Mouse (Mus musculus): ENCODE results near the gene Tmem131. TPM values are rescaled to one million over a fixed set of nuclear protein-coding genes. Genes with fewer than 3 reads are reported as not detected.

The Tmem131 gene
- polyA plus RNA-seq, 1 experiment: 77.7 TPM

- H3K27ac ChIP-seq (ENCODE audit: insufficient read depth, low read length): no peak overlapping the region
- H3K4me3 ChIP-seq (ENCODE audit: low read depth, low read length): no peak overlapping the region
- TF ChIP-seq CTCF (IDR thresholded peaks at IDR 0.05; ENCODE audit: low read depth, low read length): no peak
- no peak for TF ChIP-seq EP300 (IDR thresholded peaks at IDR 0.05; ENCODE audit: insufficient read depth, low read depth, low read length)
- no peak for TF ChIP-seq POLR2A (IDR thresholded peaks at IDR 0.05; ENCODE audit: insufficient read depth, low read length)
Observed at GRCm38 (mm10) chr1:36927569-36927968, 15.9 kb downstream of the Tmem131 start.

GRCm38 (mm10) chr1:36926738-36927137, 16.7 kb downstream of the Tmem131 start:
- Histone ChIP-seq H3K9me3 (replicated peaks; ENCODE audit: control insufficient read depth, insufficient read depth, low read length, poor library complexity, severe bottlenecking) (no peaks in the 10 kb centered on the region), H3K4me3 (ENCODE audit: low read depth, low read length) (no peak overlapping the region), H3K4me1 (ENCODE audit: control insufficient read depth, insufficient read depth, low read length) (peaks cover 5% of the 10 kb centered on the region), H3K9ac (ENCODE audit: low read depth, poor library complexity, severe bottlenecking) (no peak overlapping the region), H3K27me3 (ENCODE audit: control insufficient read depth, insufficient read depth, low read length, poor library complexity, severe bottlenecking) (no peaks in the 10 kb centered on the region), H3K36me3 (ENCODE audit: control insufficient read depth, insufficient read depth, low read length, poor library complexity, severe bottlenecking) (peaks cover 6% of the 10 kb centered on the region; the same call in 1 of the 2 replicates), H3K27ac (ENCODE audit: insufficient read depth, low read length) (no peak overlapping the region)
- TF ChIP-seq CTCF (IDR thresholded peaks at IDR 0.05; ENCODE audit: low read depth, low read length): no peak

More at GRCm38 (mm10) chr1:36927569-36927968, 15.9 kb downstream of the Tmem131 start:
- Histone ChIP-seq H3K9me3 (replicated peaks; ENCODE audit: control insufficient read depth, insufficient read depth, low read length, poor library complexity, severe bottlenecking) (no peaks in the 10 kb centered on the region), H3K36me3 (ENCODE audit: control insufficient read depth, insufficient read depth, low read length, poor library complexity, severe bottlenecking) (peaks cover 6% of the 10 kb centered on the region; the same call in 1 of the 2 replicates), H3K4me1 (ENCODE audit: control insufficient read depth, insufficient read depth, low read length) (peaks cover 5% of the 10 kb centered on the region), H3K9ac (ENCODE audit: low read depth, poor library complexity, severe bottlenecking) (no peak overlapping the region), H3K27me3 (ENCODE audit: control insufficient read depth, insufficient read depth, low read length, poor library complexity, severe bottlenecking) (no peaks in the 10 kb centered on the region)

DNA sequence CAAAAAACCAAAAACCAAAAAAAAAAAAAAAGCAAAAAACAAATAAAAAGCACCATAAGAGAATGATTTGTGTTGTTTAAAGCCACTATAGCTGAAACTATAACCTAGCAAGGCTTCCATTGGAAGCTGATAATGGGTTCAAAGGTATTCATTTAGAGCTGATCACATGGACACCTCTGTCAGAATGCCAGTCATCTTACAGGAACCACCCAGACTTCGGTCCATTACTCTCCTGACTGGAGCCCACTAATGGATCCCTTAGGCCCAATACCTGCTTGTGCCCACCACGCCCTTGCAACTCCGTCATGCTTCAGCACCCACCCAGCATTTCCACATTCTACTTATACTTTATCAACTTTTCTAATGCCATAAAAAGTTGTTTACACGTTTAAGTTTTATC, 17.2 kb downstream of the Tmem131 start:
- Histone ChIP-seq H3K4me1 (ENCODE audit: control insufficient read depth, insufficient read depth, low read length) (peaks cover 5% of the 10 kb centered on the region), H3K27me3 (ENCODE audit: control insufficient read depth, insufficient read depth, low read length, poor library complexity, severe bottlenecking) (no peaks in the 10 kb centered on the region), H3K36me3 (ENCODE audit: control insufficient read depth, insufficient read depth, low read length, poor library complexity, severe bottlenecking) (peaks cover 6% of the 10 kb centered on the region; the same call in 1 of the 2 replicates), H3K9ac (ENCODE audit: low read depth, poor library complexity, severe bottlenecking) (no peak overlapping the region), H3K9me3 (replicated peaks; ENCODE audit: control insufficient read depth, insufficient read depth, low read length, poor library complexity, severe bottlenecking) (no peaks in the 10 kb centered on the region), H3K4me3 (ENCODE audit: low read depth, low read length) (no peak overlapping the region), H3K27ac (ENCODE audit: insufficient read depth, low read length) (no peak overlapping the region)
- TF ChIP-seq CTCF (IDR thresholded peaks at IDR 0.05; ENCODE audit: low read depth, low read length) (no peak), POLR2A (IDR thresholded peaks at IDR 0.05; ENCODE audit: insufficient read depth, low read length) (no peak), EP300 (IDR thresholded peaks at IDR 0.05; ENCODE audit: insufficient read depth, low read depth, low read length) (no peak)

DNA sequence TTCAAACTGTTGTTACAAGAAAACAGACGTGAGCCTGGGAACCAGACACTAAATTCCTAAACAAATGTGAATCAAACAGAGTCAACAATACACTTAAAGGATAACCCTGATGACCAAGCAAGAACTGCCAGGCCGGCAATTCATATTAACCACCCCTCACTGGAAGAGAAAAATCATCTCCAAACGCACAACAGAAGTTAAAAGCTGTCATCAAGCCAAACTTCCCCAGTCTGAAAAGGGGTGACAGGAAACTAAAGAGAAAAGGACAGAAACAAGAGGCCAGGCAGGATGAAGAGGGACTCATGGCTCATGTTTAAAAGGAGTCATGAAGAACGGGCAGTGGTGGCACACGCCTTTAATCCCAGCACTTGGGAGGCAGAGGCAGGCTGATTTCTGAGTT, 17.7 kb downstream of the Tmem131 start:
- no peak for TF ChIP-seq EP300 (IDR thresholded peaks at IDR 0.05; ENCODE audit: insufficient read depth, low read depth, low read length)
- no peak for TF ChIP-seq CTCF (IDR thresholded peaks at IDR 0.05; ENCODE audit: low read depth, low read length)
- TF ChIP-seq POLR2A (IDR thresholded peaks at IDR 0.05; ENCODE audit: insufficient read depth, low read length): no peak
- no peak overlapping the region for H3K4me3 ChIP-seq (ENCODE audit: low read depth, low read length)
- 0 out of 2 replicates have a peak overlapping the region, but pooled peaks have one; percentile 37 for H3K27ac ChIP-seq (ENCODE audit: insufficient read depth, low read length)
- no peak overlapping the region for H3K9ac ChIP-seq (ENCODE audit: low read depth, poor library complexity, severe bottlenecking)
- peaks cover 6% of the 10 kb centered on the region; the same call in 1 of the 2 replicates for H3K36me3 ChIP-seq (ENCODE audit: control insufficient read depth, insufficient read depth, low read length, poor library complexity, severe bottlenecking)
- H3K4me1 ChIP-seq (ENCODE audit: control insufficient read depth, insufficient read depth, low read length): peaks cover 3% of the 10 kb centered on the region
- H3K27me3 ChIP-seq (ENCODE audit: control insufficient read depth, insufficient read depth, low read length, poor library complexity, severe bottlenecking): no peaks in the 10 kb centered on the region
- H3K9me3 ChIP-seq (replicated peaks; ENCODE audit: control insufficient read depth, insufficient read depth, low read length, poor library complexity, severe bottlenecking): no peaks in the 10 kb centered on the region

DNA sequence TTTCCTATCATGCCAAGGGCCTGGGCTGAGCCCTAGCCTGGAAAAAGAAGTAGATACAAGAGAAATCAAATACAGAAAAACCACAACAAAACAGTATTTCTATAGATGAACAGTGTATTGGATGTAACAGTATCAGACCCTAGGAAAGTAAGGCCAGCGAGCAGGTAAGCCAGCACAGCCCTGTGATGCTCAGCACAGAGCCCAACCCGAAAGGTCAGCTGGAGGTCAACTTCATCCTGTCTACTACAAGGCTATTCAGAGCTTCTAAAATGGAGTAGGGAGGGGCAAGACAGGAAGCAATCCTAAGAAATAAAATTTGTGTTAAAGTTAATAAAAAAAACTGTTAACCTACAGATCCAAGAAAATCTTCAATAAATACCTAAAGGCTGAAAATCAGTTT, 18.6 kb downstream of the Tmem131 start:
- Histone ChIP-seq H3K9ac (ENCODE audit: low read depth, poor library complexity, severe bottlenecking) (no peak overlapping the region), H3K9me3 (replicated peaks; ENCODE audit: control insufficient read depth, insufficient read depth, low read length, poor library complexity, severe bottlenecking) (no peaks in the 10 kb centered on the region), H3K27ac (ENCODE audit: insufficient read depth, low read length) (no peak overlapping the region), H3K27me3 (ENCODE audit: control insufficient read depth, insufficient read depth, low read length, poor library complexity, severe bottlenecking) (no peaks in the 10 kb centered on the region), H3K4me3 (ENCODE audit: low read depth, low read length) (no peak overlapping the region), H3K36me3 (ENCODE audit: control insufficient read depth, insufficient read depth, low read length, poor library complexity, severe bottlenecking) (peaks cover 6% of the 10 kb centered on the region; the same call in 1 of the 2 replicates), H3K4me1 (ENCODE audit: control insufficient read depth, insufficient read depth, low read length) (peaks cover 3% of the 10 kb centered on the region)
- TF ChIP-seq CTCF (IDR thresholded peaks at IDR 0.05; ENCODE audit: low read depth, low read length): no peak
- TF ChIP-seq POLR2A (IDR thresholded peaks at IDR 0.05; ENCODE audit: insufficient read depth, low read length): no peak
- no peak for TF ChIP-seq EP300 (IDR thresholded peaks at IDR 0.05; ENCODE audit: insufficient read depth, low read depth, low read length)

GRCm38 (mm10) chr1:36923911-36924310, 19.6 kb downstream of the Tmem131 start:
- no peak for TF ChIP-seq EP300 (IDR thresholded peaks at IDR 0.05; ENCODE audit: insufficient read depth, low read depth, low read length)
- no peak for TF ChIP-seq POLR2A (IDR thresholded peaks at IDR 0.05; ENCODE audit: insufficient read depth, low read length)
- Histone ChIP-seq H3K9ac (ENCODE audit: low read depth, poor library complexity, severe bottlenecking) (no peak overlapping the region), H3K27me3 (ENCODE audit: control insufficient read depth, insufficient read depth, low read length, poor library complexity, severe bottlenecking) (no peaks in the 10 kb centered on the region), H3K27ac (ENCODE audit: insufficient read depth, low read length) (no peak overlapping the region), H3K9me3 (replicated peaks; ENCODE audit: control insufficient read depth, insufficient read depth, low read length, poor library complexity, severe bottlenecking) (no peaks in the 10 kb centered on the region), H3K36me3 (ENCODE audit: control insufficient read depth, insufficient read depth, low read length, poor library complexity, severe bottlenecking) (peaks cover 6% of the 10 kb centered on the region; the same call in 1 of the 2 replicates), H3K4me3 (ENCODE audit: low read depth, low read length) (no peak overlapping the region), H3K4me1 (ENCODE audit: control insufficient read depth, insufficient read depth, low read length) (peaks cover 3% of the 10 kb centered on the region)
